Mouse (Mus musculus): Measurements from ENCODE around the gene Ebf1. TPM values are rescaled to one million over a fixed set of nuclear protein-coding genes. Genes with fewer than 3 reads are reported as not detected.
A peak's percentile ranks its signal among the peaks of the same experiment; 100 is the strongest.

Gene Ebf1
- polyA plus RNA-seq, 1 experiment from 2014 or later = 54.5 TPM

GRCm38 (mm10) chr11:44975151-44975550, 358.0 kb downstream of the Ebf1 start:
- DNase-seq (ENCODE audit: low spot score) (peak; percentile 10), ATAC-seq (ENCODE audit: low read depth) (no peak)
- H3K36me3 ChIP-seq (ENCODE audit: control insufficient read depth, insufficient read depth, low read length) = no peaks in the 10 kb centered on the region
- 52% methylated on average over 2 of the region's 2 CpGs for WGBS
- H3K9ac ChIP-seq (ENCODE audit: low read depth, low read length) = no peak overlapping the region
- no peak overlapping the region for H3K4me3 ChIP-seq (ENCODE audit: low read depth, low read length)
- H3K4me1 ChIP-seq (ENCODE audit: control insufficient read depth, insufficient read depth, low read length) = peaks cover 28% of the 10 kb centered on the region; the same call in 1 of the 2 replicates
- no peaks in the 10 kb centered on the region for H3K9me3 ChIP-seq (ENCODE audit: control insufficient read depth, low read length)
- peak overlapping the region; percentile 53; the same call in 1 of the 2 replicates for H3K27ac ChIP-seq (replicated peaks; ENCODE audit: low read depth, low read length)
- no peak overlapping the region for H3K4me2 ChIP-seq (ENCODE audit: low read depth, low read length)
- H3K27me3 ChIP-seq (replicated peaks; ENCODE audit: control insufficient read depth, insufficient read depth, low read length) = no peaks in the 10 kb centered on the region

- peak; percentile 38; the same call in 1 of the 2 replicates for ATAC-seq (ENCODE audit: low read depth)
- Histone ChIP-seq H3K4me2 (ENCODE audit: low read depth, low read length) (no peak overlapping the region), H3K27me3 (replicated peaks; ENCODE audit: control insufficient read depth, insufficient read depth, low read length) (no peaks in the 10 kb centered on the region), H3K4me1 (ENCODE audit: control insufficient read depth, insufficient read depth, low read length) (peaks cover 28% of the 10 kb centered on the region; the same call in 1 of the 2 replicates), H3K36me3 (ENCODE audit: control insufficient read depth, insufficient read depth, low read length) (no peaks in the 10 kb centered on the region), H3K4me3 (ENCODE audit: low read depth, low read length) (no peak overlapping the region), H3K9me3 (ENCODE audit: control insufficient read depth, low read length) (no peaks in the 10 kb centered on the region), H3K27ac (replicated peaks; ENCODE audit: low read depth, low read length) (no peak overlapping the region; the same call in 1 of the 2 replicates), H3K9ac (ENCODE audit: low read depth, low read length) (no peak overlapping the region; the same call in 1 of the 2 replicates)
- peak; percentile 70 for DNase-seq (ENCODE audit: low spot score)
- 67% methylated on average over 5 of the region's 5 CpGs for WGBS
Measured at GRCm38 (mm10) chr11:44976254-44976802, 359.2 kb downstream of the Ebf1 start.

GRCm38 (mm10) chr11:44977921-44978397, 360.8 kb downstream of the Ebf1 start:
- ATAC-seq (ENCODE audit: low read depth) = peak; percentile 59

GRCm38 (mm10) chr11:44979391-44979790, 362.3 kb downstream of the Ebf1 start:
- no peaks in the 10 kb centered on the region for H3K9me3 ChIP-seq (ENCODE audit: control insufficient read depth, low read length)
- H3K9ac ChIP-seq (ENCODE audit: low read depth, low read length) = no peak overlapping the region
- H3K27ac ChIP-seq (replicated peaks; ENCODE audit: low read depth, low read length) = peak overlapping the region; percentile 17; the same call in 1 of the 2 replicates
- no peaks in the 10 kb centered on the region for H3K27me3 ChIP-seq (replicated peaks; ENCODE audit: control insufficient read depth, insufficient read depth, low read length)
- no peak overlapping the region for H3K4me3 ChIP-seq (ENCODE audit: low read depth, low read length)
- peak; percentile 33 for DNase-seq (ENCODE audit: low spot score)
- H3K36me3 ChIP-seq (ENCODE audit: control insufficient read depth, insufficient read depth, low read length) = no peaks in the 10 kb centered on the region
- 65% methylated on average over 5 of the region's 5 CpGs for WGBS
- no peak for ATAC-seq (ENCODE audit: low read depth)
- H3K4me2 ChIP-seq (ENCODE audit: low read depth, low read length) = no peak overlapping the region
- peaks cover 34% of the 10 kb centered on the region; the same call in 1 of the 2 replicates for H3K4me1 ChIP-seq (ENCODE audit: control insufficient read depth, insufficient read depth, low read length)

More at GRCm38 (mm10) chr11:44977921-44978397, 360.8 kb downstream of the Ebf1 start:
- 58% methylated on average over 4 of the region's 4 CpGs for WGBS
- no peak overlapping the region for H3K4me2 ChIP-seq (ENCODE audit: low read depth, low read length)
- no peak overlapping the region for H3K4me3 ChIP-seq (ENCODE audit: low read depth, low read length)
- H3K27me3 ChIP-seq (replicated peaks; ENCODE audit: control insufficient read depth, insufficient read depth, low read length) = no peaks in the 10 kb centered on the region
- H3K9ac ChIP-seq (ENCODE audit: low read depth, low read length) = no peak overlapping the region
- peaks cover 28% of the 10 kb centered on the region; the same call in 1 of the 2 replicates for H3K4me1 ChIP-seq (ENCODE audit: control insufficient read depth, insufficient read depth, low read length)
- no peaks in the 10 kb centered on the region for H3K36me3 ChIP-seq (ENCODE audit: control insufficient read depth, insufficient read depth, low read length)
- peak; percentile 85 for DNase-seq (ENCODE audit: low spot score)
- no peak overlapping the region for H3K27ac ChIP-seq (replicated peaks; ENCODE audit: low read depth, low read length)
- H3K9me3 ChIP-seq (ENCODE audit: control insufficient read depth, low read length) = no peaks in the 10 kb centered on the region

- Histone ChIP-seq H3K36me3 (ENCODE audit: control insufficient read depth, insufficient read depth, low read length) (no peaks in the 10 kb centered on the region), H3K9ac (ENCODE audit: low read depth, low read length) (no peak overlapping the region), H3K4me3 (ENCODE audit: low read depth, low read length) (no peak overlapping the region), H3K27ac (replicated peaks; ENCODE audit: low read depth, low read length) (no peak overlapping the region), H3K4me1 (ENCODE audit: control insufficient read depth, insufficient read depth, low read length) (peaks cover 14% of the 10 kb centered on the region; the same call in 1 of the 2 replicates), H3K9me3 (ENCODE audit: control insufficient read depth, low read length) (no peaks in the 10 kb centered on the region), H3K27me3 (replicated peaks; ENCODE audit: control insufficient read depth, insufficient read depth, low read length) (no peaks in the 10 kb centered on the region), H3K4me2 (ENCODE audit: low read depth, low read length) (no peak overlapping the region)
- 57% methylated on average over 9 of the region's 9 CpGs for WGBS
- ATAC-seq (ENCODE audit: low read depth) (no peak), DNase-seq (ENCODE audit: low spot score) (no peak)
Measured at GRCm38 (mm10) chr11:44982225-44982624, 365.1 kb downstream of the Ebf1 start.

- Histone ChIP-seq H3K4me3 (ENCODE audit: low read depth, low read length) (no peak overlapping the region), H3K4me2 (ENCODE audit: low read depth, low read length) (no peak overlapping the region), H3K36me3 (ENCODE audit: control insufficient read depth, insufficient read depth, low read length) (no peaks in the 10 kb centered on the region), H3K4me1 (ENCODE audit: control insufficient read depth, insufficient read depth, low read length) (0 out of 2 replicates have a peak, but pooled peaks cover 6% of the 10 kb centered on the region), H3K9ac (ENCODE audit: low read depth, low read length) (no peak overlapping the region), H3K27ac (replicated peaks; ENCODE audit: low read depth, low read length) (no peak overlapping the region), H3K9me3 (ENCODE audit: control insufficient read depth, low read length) (no peaks in the 10 kb centered on the region), H3K27me3 (replicated peaks; ENCODE audit: control insufficient read depth, insufficient read depth, low read length) (no peaks in the 10 kb centered on the region)
- WGBS = 81% methylated on average over 6 of the region's 6 CpGs
- ATAC-seq (ENCODE audit: low read depth) = no peak
- DNase-seq (ENCODE audit: low spot score) = no peak
Measured at GRCm38 (mm10) chr11:44983961-44984360, 366.8 kb downstream of the Ebf1 start.

- no peaks in the 10 kb centered on the region for H3K36me3 ChIP-seq (ENCODE audit: control insufficient read depth, insufficient read depth, low read length)
- no peaks in the 10 kb centered on the region for H3K9me3 ChIP-seq (ENCODE audit: control insufficient read depth, low read length)
- no peak overlapping the region for H3K4me2 ChIP-seq (ENCODE audit: low read depth, low read length)
- H3K4me3 ChIP-seq (ENCODE audit: low read depth, low read length) = no peak overlapping the region
- no peak overlapping the region for H3K9ac ChIP-seq (ENCODE audit: low read depth, low read length)
- H3K27ac ChIP-seq (replicated peaks; ENCODE audit: low read depth, low read length) = no peak overlapping the region
- ATAC-seq (ENCODE audit: low read depth) (no peak), DNase-seq (ENCODE audit: low spot score) (no peak)
- WGBS = 49% methylated on average over 7 of the region's 7 CpGs
- 0 out of 2 replicates have a peak, but pooled peaks cover 6% of the 10 kb centered on the region for H3K4me1 ChIP-seq (ENCODE audit: control insufficient read depth, insufficient read depth, low read length)
- H3K27me3 ChIP-seq (replicated peaks; ENCODE audit: control insufficient read depth, insufficient read depth, low read length) = no peaks in the 10 kb centered on the region
Measured at GRCm38 (mm10) chr11:44984381-44984780, 367.3 kb downstream of the Ebf1 start.

GRCm38 (mm10) chr11:44987796-44988195, 370.7 kb downstream of the Ebf1 start:
- ATAC-seq (ENCODE audit: low read depth) = no peak
- Histone ChIP-seq H3K4me3 (ENCODE audit: low read depth, low read length) (no peak overlapping the region), H3K4me2 (ENCODE audit: low read depth, low read length) (no peak overlapping the region), H3K9ac (ENCODE audit: low read depth, low read length) (no peak overlapping the region), H3K36me3 (ENCODE audit: control insufficient read depth, insufficient read depth, low read length) (peaks cover 7% of the 10 kb centered on the region), H3K27ac (replicated peaks; ENCODE audit: low read depth, low read length) (no peak overlapping the region), H3K9me3 (ENCODE audit: control insufficient read depth, low read length) (no peaks in the 10 kb centered on the region), H3K27me3 (replicated peaks; ENCODE audit: control insufficient read depth, insufficient read depth, low read length) (no peaks in the 10 kb centered on the region), H3K4me1 (ENCODE audit: control insufficient read depth, insufficient read depth, low read length) (0 out of 2 replicates have a peak, but pooled peaks cover 6% of the 10 kb centered on the region)
- 55% methylated on average over 4 of the region's 4 CpGs for WGBS
- no peak for DNase-seq (ENCODE audit: low spot score)
